Mouse (Mus musculus): ENCODE data around the gene Pank2.
A peak's percentile ranks its signal among the peaks of the same experiment; 100 is the strongest.
"Not testable (repeated sequence)": the region's sequence is repeated elsewhere in the genome, so short reads cannot be mapped to it uniquely, and the experiment has no call there.

The Pank2 gene

GRCm38 (mm10) chr2:131321192-131321591 is 58.9 kb downstream of the Pank2 start:
- DNase-seq (ENCODE audit: extremely low read depth, low read depth, low spot score) = not testable (repeated sequence)

- no peak for DNase-seq (ENCODE audit: extremely low read depth, low read depth, low spot score)
Measured at GRCm38 (mm10) chr2:131323675-131324074, 61.4 kb downstream of the Pank2 start.

- no peak for DNase-seq (ENCODE audit: extremely low read depth, low read depth, low spot score)
Measured at GRCm38 (mm10) chr2:131326044-131326443, 63.7 kb downstream of the Pank2 start.

- no peak for DNase-seq (ENCODE audit: extremely low read depth, low read depth, low spot score)
Measured at GRCm38 (mm10) chr2:131328981-131329380, 66.7 kb downstream of the Pank2 start.

GRCm38 (mm10) chr2:131330548-131330947 is 68.3 kb downstream of the Pank2 start:
- no peak for DNase-seq (ENCODE audit: extremely low read depth, low read depth, low spot score)

GRCm38 (mm10) chr2:131337602-131338001 is 75.3 kb downstream of the Pank2 start:
- no peak for DNase-seq (ENCODE audit: extremely low read depth, low read depth, low spot score)

- no peak for DNase-seq (ENCODE audit: extremely low read depth, low read depth, low spot score)
Measured at GRCm38 (mm10) chr2:131344449-131344848, 82.2 kb downstream of the Pank2 start.

GRCm38 (mm10) chr2:131345556-131345955 is 83.3 kb downstream of the Pank2 start:
- peak; percentile 85 for DNase-seq (ENCODE audit: extremely low read depth, low read depth, low spot score)

All from fat pad, adult 2 months (tissue).